Mouse (Mus musculus): ENCODE data around the gene Rpia.

The Rpia gene

DNA sequence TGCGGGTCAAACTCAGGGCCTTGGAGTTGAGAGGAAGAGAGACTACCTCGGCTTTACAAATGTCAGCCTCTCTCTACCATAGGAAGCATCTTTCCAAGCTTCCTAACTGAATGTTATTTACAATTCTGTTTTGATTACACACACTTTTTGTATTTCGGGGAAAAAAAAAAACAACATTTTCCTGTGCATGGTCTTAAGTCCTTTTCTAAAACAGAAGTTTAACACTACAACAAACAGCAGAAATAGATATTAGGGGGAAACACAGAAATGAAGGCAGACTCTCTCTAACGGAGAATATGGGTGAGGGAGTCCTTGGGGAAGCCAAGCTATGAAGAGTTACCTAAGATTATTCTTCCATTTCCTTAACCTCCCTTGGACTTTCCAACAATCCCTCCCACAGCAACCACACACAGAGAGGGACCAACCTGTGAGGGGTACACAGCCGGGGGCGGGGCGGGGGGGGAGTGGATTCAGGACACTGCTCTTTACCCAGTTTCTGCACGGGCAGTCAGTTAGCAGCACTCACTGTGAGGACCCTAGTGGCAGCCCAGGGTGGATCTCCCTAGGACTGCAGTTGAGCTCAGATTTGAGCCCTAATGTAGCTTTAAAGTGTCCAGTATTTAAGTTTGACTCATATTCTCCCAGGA, 40.7 kb downstream of the Rpia start:
- no peak for DNase-seq (ENCODE audit: low spot score in 2 of 2)

- DNase-seq (ENCODE audit: low spot score in 2 of 2), result no peak
These were observed 42.3 kb downstream of the Rpia start for GRCm38 (mm10) chr6:70749750-70750149.

DNA sequence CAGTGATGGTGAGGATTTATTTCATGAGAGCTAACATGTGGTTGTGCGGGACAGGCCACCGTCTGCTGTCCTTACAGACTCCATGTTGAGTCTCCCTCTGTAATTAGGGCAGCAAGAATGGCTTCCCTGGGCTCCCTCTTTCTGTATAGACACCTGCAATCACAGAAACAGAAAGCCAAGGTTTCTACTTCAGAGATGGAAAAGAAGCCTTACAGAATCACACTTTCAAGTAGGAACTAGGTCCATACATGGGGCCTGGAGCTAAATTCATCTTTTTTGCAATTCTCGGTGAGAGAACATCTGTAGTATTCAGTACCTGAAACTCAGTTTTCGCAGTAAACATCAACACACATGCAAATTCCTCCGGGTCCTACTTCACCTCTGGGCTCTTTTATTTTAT, 44.3 kb downstream of the Rpia start:
- DNase-seq (ENCODE audit: low spot score in 2 of 2), result no peak

- peak in 1 of 2 experiments; percentile 30 for DNase-seq (ENCODE audit: low spot score in 2 of 2)
These were observed 48.1 kb downstream of the Rpia start for GRCm38 (mm10) chr6:70743902-70744301.

GRCm38 (mm10) chr6:70742833-70743232, 49.2 kb downstream of the Rpia start:
- DNase-seq (ENCODE audit: low spot score in 2 of 2), result no peak

DNA sequence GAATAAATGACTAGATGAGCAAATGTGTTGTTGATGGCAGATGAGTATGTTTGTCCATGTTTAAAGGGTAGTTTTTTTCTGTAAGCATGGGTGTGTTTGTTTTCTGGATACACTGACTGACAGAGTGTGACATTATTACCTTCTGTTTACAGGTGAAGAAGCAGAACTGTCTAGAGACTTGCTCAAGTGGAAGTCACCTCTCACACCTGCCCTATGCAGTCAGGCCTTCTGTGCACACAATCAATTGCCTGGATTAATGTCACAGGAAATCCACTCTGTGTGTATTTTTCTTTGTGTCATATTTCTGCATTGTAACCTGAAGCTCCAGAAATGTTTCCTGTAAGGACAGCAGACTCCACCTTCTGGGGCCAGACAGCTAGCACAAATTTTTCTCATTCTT, 51.5 kb downstream of the Rpia start:
- DNase-seq (ENCODE audit: low spot score in 2 of 2), result no peak

DNA sequence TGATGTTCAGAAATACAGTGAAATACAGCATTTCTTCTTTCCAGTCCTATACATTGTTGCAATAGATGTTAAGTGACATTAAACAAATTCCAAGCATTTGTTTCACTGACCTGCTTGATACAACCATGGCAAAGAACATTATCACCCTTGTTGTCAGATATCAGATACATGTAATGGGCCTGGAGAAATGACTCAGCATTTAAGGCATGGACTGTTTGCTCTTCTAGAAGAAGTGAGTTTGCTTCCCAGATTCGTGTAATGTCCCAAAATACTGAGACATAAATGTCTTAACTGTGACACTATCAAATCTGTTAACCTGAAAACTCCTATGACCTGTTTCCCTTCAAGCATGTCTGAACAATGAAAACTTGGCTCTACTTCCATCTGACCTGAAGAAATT, 52.6 kb downstream of the Rpia start:
- no peak for DNase-seq (ENCODE audit: low spot score in 2 of 2)

GRCm38 (mm10) chr6:70735528-70735927, 56.5 kb downstream of the Rpia start:
- DNase-seq (ENCODE audit: low spot score in 2 of 2), result no peak

DNA sequence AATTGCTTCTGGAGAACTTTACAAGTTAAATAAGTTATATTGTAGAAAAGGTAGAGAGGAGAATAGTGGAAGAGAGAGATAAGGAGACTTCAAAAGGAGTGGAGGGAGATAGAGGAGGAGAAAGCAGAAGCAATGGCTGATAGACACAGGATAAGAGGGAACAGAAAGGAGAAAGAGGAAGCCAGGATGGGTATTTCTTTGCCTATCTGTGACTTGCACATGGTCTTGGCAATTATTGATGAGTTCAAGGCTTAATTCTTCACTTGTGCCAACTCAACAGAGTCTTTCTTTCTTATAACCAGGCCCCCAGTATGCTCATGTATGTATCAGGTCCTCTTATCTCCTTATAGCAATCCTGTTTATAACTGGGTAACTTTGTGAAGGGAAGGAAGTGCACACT, 61.2 kb downstream of the Rpia start:
- no peak for DNase-seq (ENCODE audit: low spot score in 2 of 2)

DNA sequence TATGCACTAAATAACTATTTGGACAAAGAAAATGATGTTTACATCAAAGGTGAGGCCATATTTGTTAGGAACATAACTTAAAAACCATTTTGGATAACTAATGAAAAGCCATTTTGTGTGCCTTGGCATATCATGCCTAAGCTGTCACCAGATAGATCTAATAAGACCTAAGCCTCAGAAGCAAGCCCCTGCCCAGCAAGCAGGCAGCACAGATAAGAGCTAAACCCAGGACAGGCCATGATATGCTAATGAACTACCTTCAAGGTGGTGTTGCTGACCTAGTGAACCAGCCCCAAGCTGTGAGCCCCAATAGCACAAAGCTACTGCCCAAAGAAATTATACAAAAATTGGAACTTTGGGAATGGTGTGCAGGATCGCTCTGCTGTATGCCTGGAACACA, 62.9 kb downstream of the Rpia start:
- no peak for DNase-seq (ENCODE audit: low spot score in 2 of 2)

DNA sequence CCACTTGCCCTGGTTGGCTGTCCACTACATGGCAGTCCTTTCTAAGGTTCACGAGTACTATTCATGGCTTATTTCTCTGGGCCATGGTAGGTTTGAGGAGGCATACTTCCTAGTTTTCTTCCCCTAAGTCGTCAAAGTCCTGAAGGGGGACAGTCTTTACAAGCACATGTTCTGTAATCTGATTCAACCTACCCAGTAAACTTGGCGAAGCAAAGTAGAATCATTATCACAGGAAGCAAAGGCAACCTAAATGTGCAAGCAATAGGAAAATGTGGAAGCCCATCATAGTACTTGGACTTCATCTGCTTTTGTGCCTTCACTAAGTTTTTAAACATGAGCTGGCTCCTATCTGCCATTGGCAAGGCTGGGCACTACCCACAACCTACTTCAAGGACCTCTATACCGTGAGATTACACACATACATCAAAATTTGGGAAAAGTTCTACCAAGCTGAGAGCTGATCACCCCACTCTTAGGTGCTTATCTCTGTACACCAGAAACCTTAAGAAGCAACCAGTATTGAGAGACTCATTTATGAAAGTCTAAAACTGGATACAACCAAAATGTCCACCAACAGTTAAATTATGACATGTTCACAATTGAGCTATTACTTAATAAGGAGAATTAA, 64.8 kb downstream of the Rpia start:
- no peak for DNase-seq (ENCODE audit: low spot score in 2 of 2)

DNA sequence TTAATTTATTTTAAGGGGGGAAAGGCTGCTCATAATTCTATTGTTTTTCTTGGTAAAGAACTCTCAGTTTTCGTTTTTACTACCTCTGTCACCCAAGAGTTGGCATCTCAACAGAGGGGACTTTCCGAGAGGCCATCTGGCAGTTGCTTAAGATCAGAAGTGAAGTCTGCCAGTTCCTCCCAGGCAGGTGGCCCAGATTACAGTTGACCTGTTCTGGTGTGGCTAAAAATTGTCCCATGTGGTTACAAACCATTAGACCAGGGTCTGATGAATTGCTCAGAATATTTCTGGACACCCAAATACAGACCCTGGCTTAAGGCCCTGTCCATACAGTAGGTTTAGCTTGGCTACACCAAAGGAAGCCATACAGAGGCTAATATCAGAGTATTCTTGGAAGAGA, 66.4 kb downstream of the Rpia start:
- DNase-seq (ENCODE audit: low spot score in 2 of 2), result peak in 1 of 2 experiments; percentile 22

- DNase-seq (ENCODE audit: low spot score in 2 of 2), result no peak
These were observed 67.3 kb downstream of the Rpia start for GRCm38 (mm10) chr6:70724722-70725121.

- DNase-seq (ENCODE audit: low spot score in 2 of 2), result no peak
These were observed 69.7 kb downstream of the Rpia start for GRCm38 (mm10) chr6:70722298-70722697.

- DNase-seq (ENCODE audit: low spot score in 2 of 2), result no peak
These were observed 73.3 kb downstream of the Rpia start for GRCm38 (mm10) chr6:70718760-70719159.

DNA sequence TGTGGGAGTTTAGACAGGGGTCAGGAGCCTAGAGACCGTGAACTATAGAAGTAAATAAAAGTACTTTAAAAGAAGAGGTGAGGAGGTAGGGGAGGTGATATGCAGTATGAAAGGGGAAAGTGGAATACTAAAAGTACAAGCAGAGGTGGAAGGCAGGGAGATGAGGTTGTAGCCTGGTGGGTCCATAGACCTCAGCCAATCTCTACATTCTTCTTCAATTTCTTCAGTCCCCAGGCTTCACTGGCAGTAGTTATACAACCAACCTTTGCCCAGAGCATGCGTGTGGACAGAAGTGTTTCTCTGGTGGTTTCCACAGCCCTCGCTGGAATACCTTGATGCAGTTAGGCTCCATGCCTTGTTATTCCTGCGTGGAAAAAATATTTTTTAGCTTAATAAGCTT, 73.9 kb downstream of the Rpia start:
- DNase-seq (ENCODE audit: low spot score in 2 of 2), result no peak

DNA sequence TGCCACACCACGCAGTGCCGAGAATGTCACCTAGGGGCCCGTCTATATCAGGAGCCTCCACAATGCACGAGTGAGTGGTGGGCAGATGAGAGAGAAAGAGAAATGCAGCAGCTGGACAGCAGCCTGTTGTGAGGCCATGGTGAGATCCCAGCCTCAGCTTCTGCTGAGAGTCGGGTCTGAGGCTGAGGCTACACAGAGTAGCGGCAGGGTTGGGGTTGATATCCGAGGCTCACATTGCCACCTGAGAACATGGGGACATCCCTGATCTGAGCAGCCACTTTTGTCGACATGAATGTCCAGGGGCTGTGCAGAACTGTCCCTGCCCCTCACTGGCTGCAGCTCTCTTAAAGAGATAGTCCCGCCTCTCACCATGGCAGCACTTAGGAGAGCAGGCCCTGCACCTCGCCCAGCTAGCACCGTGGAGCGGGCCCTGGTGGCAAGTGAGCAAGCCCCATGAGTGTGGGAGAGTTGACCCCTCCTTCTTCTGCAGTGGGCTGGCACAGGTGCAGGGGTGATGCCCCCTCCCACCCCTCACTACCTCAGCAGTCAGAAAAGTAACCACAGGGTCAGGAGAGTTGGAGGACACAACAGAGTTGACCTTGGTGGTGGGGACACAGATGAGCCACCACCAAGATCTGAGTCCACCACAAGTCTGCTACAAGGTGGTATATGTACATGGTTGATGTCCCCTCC, 75.2 kb downstream of the Rpia start:
- DNase-seq (ENCODE audit: low spot score in 2 of 2), result no peak
